8 mouse cellular contexts compared by ENCODE assay signal in genomic region chr5:149319874-149320323, GRCm38 (mm10). TPM values are rescaled to one million over a fixed set of nuclear protein-coding genes. Genes with fewer than 3 reads are reported as not detected.
DNase-seq lines count a peak whose midpoint lies in the region; ATAC-seq lines count a peak whose summit lies in the region.

No protein-coding gene starts in this region.

- H3K9ac ChIP-seq in heart, embryonic 13.5 days, result peak overlapping the region; percentile 73
- peak overlapping the region; percentile 39 for H3K9ac ChIP-seq in embryonic facial prominence, embryonic 11.5 days (replicated peaks; ENCODE audit: low read length)
- peak overlapping the region; percentile 45; the same call in 1 of the 2 replicates for H3K9ac ChIP-seq in hindbrain, embryonic 14.5 days
- H3K9ac ChIP-seq in midbrain, embryonic 14.5 days (replicated peaks; ENCODE audit: low read length), result no peak overlapping the region

- no peak for DNase-seq in heart, adult 18-20 months
- DNase-seq in embryonic facial prominence, embryonic 11.5 days (ENCODE audit: low spot score), result no peak
- no peak for DNase-seq in hindbrain, embryonic 14.5 days (ENCODE audit: low spot score)
- no peak for DNase-seq in midbrain, embryonic 14.5 days
- DNase-seq in thymus, postnatal 14 days, result no peak
- no peak for DNase-seq in ovary, adult 18-20 months (ENCODE audit: low spot score)
- no peak for DNase-seq in right cerebral cortex, postnatal 14 days

- H3K9me3 ChIP-seq in heart, embryonic 13.5 days, result 0 out of 2 replicates have a peak, but pooled peaks cover 8% of the 10 kb centered on the region
- 0 out of 2 replicates have a peak, but pooled peaks cover 3% of the 10 kb centered on the region for H3K9me3 ChIP-seq in embryonic facial prominence, embryonic 11.5 days (replicated peaks; ENCODE audit: control insufficient read depth, low read length)
- H3K9me3 ChIP-seq in hindbrain, embryonic 14.5 days (ENCODE audit: control insufficient read depth, low read length), result no peaks in the 10 kb centered on the region
- H3K9me3 ChIP-seq in midbrain, embryonic 14.5 days (ENCODE audit: control insufficient read depth, low read length), result peaks cover 3% of the 10 kb centered on the region; the same call in 1 of the 2 replicates

- H3K36me3 ChIP-seq in heart, embryonic 13.5 days, result no peaks in the 10 kb centered on the region
- no peaks in the 10 kb centered on the region for H3K36me3 ChIP-seq in embryonic facial prominence, embryonic 11.5 days (replicated peaks; ENCODE audit: control insufficient read depth, insufficient read depth, low read depth, low read length)
- H3K36me3 ChIP-seq in hindbrain, embryonic 14.5 days (replicated peaks; ENCODE audit: control insufficient read depth, insufficient read depth), result no peaks in the 10 kb centered on the region
- no peaks in the 10 kb centered on the region for H3K36me3 ChIP-seq in midbrain, embryonic 14.5 days (ENCODE audit: control insufficient read depth, insufficient read depth, low read length)

- H3K4me2 ChIP-seq in heart, embryonic 13.5 days, result peak overlapping the region; percentile 58
- peak overlapping the region; percentile 6; the same call in 1 of the 2 replicates for H3K4me2 ChIP-seq in embryonic facial prominence, embryonic 11.5 days (ENCODE audit: low read depth, low read length)
- H3K4me2 ChIP-seq in hindbrain, embryonic 14.5 days (replicated peaks), result peak overlapping the region; percentile 46
- H3K4me2 ChIP-seq in midbrain, embryonic 14.5 days (ENCODE audit: low read length), result peak overlapping the region; percentile 50

- H3K4me1 ChIP-seq in heart, embryonic 13.5 days, result peaks cover 62% of the 10 kb centered on the region
- peaks cover 12% of the 10 kb centered on the region for H3K4me1 ChIP-seq in embryonic facial prominence, embryonic 11.5 days (ENCODE audit: control insufficient read depth, insufficient read depth, low read length)
- peaks cover 41% of the 10 kb centered on the region for H3K4me1 ChIP-seq in hindbrain, embryonic 14.5 days (replicated peaks; ENCODE audit: control insufficient read depth, insufficient read depth, low read length)
- peaks cover 36% of the 10 kb centered on the region for H3K4me1 ChIP-seq in midbrain, embryonic 14.5 days (ENCODE audit: control insufficient read depth, insufficient read depth, low read length)

- 18% methylated on average over 9 of the region's 9 CpGs for WGBS in heart, embryonic 13.5 days
- WGBS in embryonic facial prominence, embryonic 11.5 days, result 10% methylated on average over 9 of the region's 9 CpGs
- 26% methylated on average over 9 of the region's 9 CpGs for WGBS in hindbrain, embryonic 14.5 days
- 32% methylated on average over 9 of the region's 9 CpGs for WGBS in midbrain, embryonic 14.5 days

- peak overlapping the region; percentile 97 for H3K27ac ChIP-seq in heart, embryonic 13.5 days (replicated peaks)
- peak overlapping the region; percentile 98 for H3K27ac ChIP-seq in embryonic facial prominence, embryonic 11.5 days (replicated peaks; ENCODE audit: low read depth, low read length)
- peak overlapping the region; percentile 85 for H3K27ac ChIP-seq in hindbrain, embryonic 14.5 days
- H3K27ac ChIP-seq in midbrain, embryonic 14.5 days (replicated peaks; ENCODE audit: low read depth, low read length), result peak overlapping the region; percentile 86

- ATAC-seq in heart, embryonic 13.5 days (ENCODE audit: extremely low read depth, insufficient number of reproducible peaks, low FRiP score, low TSS enrichment), result no peak
- no peak for ATAC-seq in embryonic facial prominence, embryonic 11.5 days (replicated peaks; ENCODE audit: insufficient number of reproducible peaks, low FRiP score, low TSS enrichment, low read depth)
- ATAC-seq in hindbrain, embryonic 14.5 days (ENCODE audit: low FRiP score), result no peak
- no peak for ATAC-seq in midbrain, embryonic 14.5 days (ENCODE audit: low FRiP score, low TSS enrichment)

- H3K4me3 ChIP-seq in heart, embryonic 13.5 days, result no peak overlapping the region
- no peak overlapping the region for H3K4me3 ChIP-seq in embryonic facial prominence, embryonic 11.5 days (ENCODE audit: low read depth, low read length)
- H3K4me3 ChIP-seq in hindbrain, embryonic 14.5 days (replicated peaks; ENCODE audit: low read length), result no peak overlapping the region
- no peak overlapping the region for H3K4me3 ChIP-seq in midbrain, embryonic 14.5 days (replicated peaks; ENCODE audit: low read depth, low read length)

- no peaks in the 10 kb centered on the region for H3K27me3 ChIP-seq in heart, embryonic 13.5 days (replicated peaks)
- H3K27me3 ChIP-seq in embryonic facial prominence, embryonic 11.5 days (ENCODE audit: control insufficient read depth, insufficient read depth, low read length), result no peaks in the 10 kb centered on the region
- H3K27me3 ChIP-seq in hindbrain, embryonic 14.5 days (ENCODE audit: control insufficient read depth, insufficient read depth, low read length), result no peaks in the 10 kb centered on the region
- H3K27me3 ChIP-seq in midbrain, embryonic 14.5 days (ENCODE audit: control insufficient read depth, insufficient read depth, low read length), result no peaks in the 10 kb centered on the region

RNA-seq across cellular contexts. Expression of gene Alox5ap, which starts 55.3 kb away (rescaled TPM):
- polyA plus RNA-seq in heart, embryonic 13.5 days (2015; fragmentation: Nextera tagmentation; extraction: Ambion mirVana), result 7.2 and 8.1 TPM in 2 replicates
- 10 to 100 TPM; 12.6 TPM for total RNA-seq in heart, adult 18-20 months (2021)
- polyA plus RNA-seq in embryonic facial prominence, embryonic 11.5 days (2014; fragmentation: Nextera tagmentation; extraction: Ambion mirVana), result 8.5 and 8.7 TPM in 2 replicates
- polyA plus RNA-seq in hindbrain, embryonic 14.5 days (2014; fragmentation: Nextera tagmentation; extraction: Ambion mirVana), result 9.5 and 14.8 TPM in 2 replicates
- polyA plus RNA-seq in midbrain, embryonic 14.5 days (2014; fragmentation: Nextera tagmentation; extraction: Ambion mirVana), result 10.9 and 12.2 TPM in 2 replicates

Comparison
In these comparisons a context has a peak if more than half of its experiments do, and no peak if none do; other contexts are left out.
1. H3K4me2 ChIP-seq: peak in every context shown above with its lines; median percentile 58 in heart, embryonic 13.5 days; 50 in midbrain, embryonic 14.5 days; 46 in hindbrain, embryonic 14.5 days; 6 in embryonic facial prominence, embryonic 11.5 days.